In genomic region chr15:101282471-101282870, GRCm38 (mm10) we compare ENCODE assay signal across 9 mouse cellular contexts. TPM values are rescaled to one million over a fixed set of nuclear protein-coding genes. Genes with fewer than 3 reads are reported as not detected.
"Had no signal": no experiment of that assay in that cellular context is flagged by ENCODE, and none has a peak within 500 bp of the region (broad histone marks: within the 10 kb centered on the region; RNA-seq: fewer than 3 reads in every experiment).

No protein-coding gene starts in this region.

- H3K27ac ChIP-seq: kidney, embryonic 15.5 days; left cerebral cortex, adult 2 months; liver, embryonic 15.5 days; midbrain, embryonic 10.5 days; stomach, embryonic 15.5 days had no signal

- H3K9ac ChIP-seq: liver, embryonic 15.5 days; stomach, embryonic 15.5 days had no signal

- H3K27me3 ChIP-seq: kidney, embryonic 15.5 days; liver, embryonic 15.5 days; stomach, embryonic 15.5 days had no signal

- DNase-seq: lung, adult 2 months had no signal

- H3K9me3 ChIP-seq: kidney, embryonic 15.5 days; limb, embryonic 10.5 days; liver, embryonic 15.5 days; midbrain, embryonic 10.5 days; stomach, embryonic 15.5 days had no signal

RNA-seq across cellular contexts. Expression of gene 6030408B16Rik, which starts 10.5 kb away (rescaled TPM):
- total RNA-seq: megakaryocyte, adult 5-6 weeks had no signal
- polyA plus RNA-seq: large intestine, adult 2 months had no signal
